Mouse (Mus musculus): ENCODE measurements around the gene Ube2n. TPM values are rescaled to one million over a fixed set of nuclear protein-coding genes. Genes with fewer than 3 reads are reported as not detected.

Gene Ube2n
- 280 and 301 TPM in 2 replicates for polyA plus RNA-seq (2011; ENCODE audit: insufficient read depth, insufficient read length, low read depth, missing spikeins)

GRCm38 (mm10) chr10:95514656-95515292 is at the start of gene Ube2n:
TSS of gene Ube2n (plus strand) at chr10:95515145.
- H3K27ac ChIP-seq (ENCODE audit: insufficient read depth, low read length), result peak within 1 kb of the TSS; percentile 88
- H3K4me3 ChIP-seq (ENCODE audit: low read depth, low read length), result peak within 1 kb of the TSS; percentile 99
- no peaks in the 10 kb centered on the region for H3K27me3 ChIP-seq (ENCODE audit: control insufficient read depth, insufficient read depth, low read length, poor library complexity, severe bottlenecking)
- H3K9ac ChIP-seq (ENCODE audit: low read depth, poor library complexity, severe bottlenecking), result peak within 1 kb of the TSS; percentile 94
- peaks cover 4% of the 10 kb centered on the region for H3K4me1 ChIP-seq (ENCODE audit: control insufficient read depth, insufficient read depth, low read length)
- TF ChIP-seq CTCF (IDR thresholded peaks at IDR 0.05; ENCODE audit: low read depth, low read length) (no peak), POLR2A (IDR thresholded peaks at IDR 0.05; ENCODE audit: insufficient read depth, low read length) (peak; percentile 87), EP300 (IDR thresholded peaks at IDR 0.05; ENCODE audit: insufficient read depth, low read depth, low read length) (peak; percentile 38; the same call in 1 of the 2 replicates)
- H3K9me3 ChIP-seq (replicated peaks; ENCODE audit: control insufficient read depth, insufficient read depth, low read length, poor library complexity, severe bottlenecking), result no peaks in the 10 kb centered on the region
- H3K36me3 ChIP-seq (ENCODE audit: control insufficient read depth, insufficient read depth, low read length, poor library complexity, severe bottlenecking), result no peaks in the 10 kb centered on the region; the same call in 1 of the 2 replicates

- Histone ChIP-seq H3K9ac (ENCODE audit: low read depth, poor library complexity, severe bottlenecking) (no peak overlapping the region), H3K4me1 (ENCODE audit: control insufficient read depth, insufficient read depth, low read length) (peaks cover 5% of the 10 kb centered on the region), H3K4me3 (ENCODE audit: low read depth, low read length) (no peak overlapping the region), H3K27me3 (ENCODE audit: control insufficient read depth, insufficient read depth, low read length, poor library complexity, severe bottlenecking) (no peaks in the 10 kb centered on the region), H3K27ac (ENCODE audit: insufficient read depth, low read length) (peak overlapping the region; percentile 0; the same call in 1 of the 2 replicates), H3K9me3 (replicated peaks; ENCODE audit: control insufficient read depth, insufficient read depth, low read length, poor library complexity, severe bottlenecking) (no peaks in the 10 kb centered on the region), H3K36me3 (ENCODE audit: control insufficient read depth, insufficient read depth, low read length, poor library complexity, severe bottlenecking) (no peaks in the 10 kb centered on the region)
- TF ChIP-seq POLR2A (IDR thresholded peaks at IDR 0.05; ENCODE audit: insufficient read depth, low read length), result no peak
- no peak for TF ChIP-seq EP300 (IDR thresholded peaks at IDR 0.05; ENCODE audit: insufficient read depth, low read depth, low read length)
- TF ChIP-seq CTCF (IDR thresholded peaks at IDR 0.05; ENCODE audit: low read depth, low read length), result no peak
Measured at GRCm38 (mm10) chr10:95465485-95465896, 49.5 kb upstream of the Ube2n start.

GRCm38 (mm10) chr10:95468894-95469293 is 46.1 kb upstream of the Ube2n start:
- H3K27ac ChIP-seq (ENCODE audit: insufficient read depth, low read length), result no peak overlapping the region
- no peaks in the 10 kb centered on the region for H3K4me1 ChIP-seq (ENCODE audit: control insufficient read depth, insufficient read depth, low read length)
- H3K9me3 ChIP-seq (replicated peaks; ENCODE audit: control insufficient read depth, insufficient read depth, low read length, poor library complexity, severe bottlenecking), result no peaks in the 10 kb centered on the region
- H3K4me3 ChIP-seq (ENCODE audit: low read depth, low read length), result no peak overlapping the region
- no peak overlapping the region for H3K9ac ChIP-seq (ENCODE audit: low read depth, poor library complexity, severe bottlenecking)
- no peaks in the 10 kb centered on the region for H3K27me3 ChIP-seq (ENCODE audit: control insufficient read depth, insufficient read depth, low read length, poor library complexity, severe bottlenecking)
- H3K36me3 ChIP-seq (ENCODE audit: control insufficient read depth, insufficient read depth, low read length, poor library complexity, severe bottlenecking), result no peaks in the 10 kb centered on the region
- no peak for TF ChIP-seq EP300 (IDR thresholded peaks at IDR 0.05; ENCODE audit: insufficient read depth, low read depth, low read length)
- no peak for TF ChIP-seq CTCF (IDR thresholded peaks at IDR 0.05; ENCODE audit: low read depth, low read length)
- no peak for TF ChIP-seq POLR2A (IDR thresholded peaks at IDR 0.05; ENCODE audit: insufficient read depth, low read length)

- TF ChIP-seq EP300 (IDR thresholded peaks at IDR 0.05; ENCODE audit: insufficient read depth, low read depth, low read length) (no peak), CTCF (IDR thresholded peaks at IDR 0.05; ENCODE audit: low read depth, low read length) (no peak), POLR2A (IDR thresholded peaks at IDR 0.05; ENCODE audit: insufficient read depth, low read length) (no peak)
- no peaks in the 10 kb centered on the region for H3K36me3 ChIP-seq (ENCODE audit: control insufficient read depth, insufficient read depth, low read length, poor library complexity, severe bottlenecking)
- H3K27ac ChIP-seq (ENCODE audit: insufficient read depth, low read length), result no peak overlapping the region
- no peaks in the 10 kb centered on the region for H3K4me1 ChIP-seq (ENCODE audit: control insufficient read depth, insufficient read depth, low read length)
- H3K27me3 ChIP-seq (ENCODE audit: control insufficient read depth, insufficient read depth, low read length, poor library complexity, severe bottlenecking), result no peaks in the 10 kb centered on the region
- no peak overlapping the region for H3K4me3 ChIP-seq (ENCODE audit: low read depth, low read length)
- no peak overlapping the region for H3K9ac ChIP-seq (ENCODE audit: low read depth, poor library complexity, severe bottlenecking)
- H3K9me3 ChIP-seq (replicated peaks; ENCODE audit: control insufficient read depth, insufficient read depth, low read length, poor library complexity, severe bottlenecking), result no peaks in the 10 kb centered on the region
Measured at GRCm38 (mm10) chr10:95471186-95471585, 43.8 kb upstream of the Ube2n start.

- TF ChIP-seq POLR2A (IDR thresholded peaks at IDR 0.05; ENCODE audit: insufficient read depth, low read length) (no peak), CTCF (IDR thresholded peaks at IDR 0.05; ENCODE audit: low read depth, low read length) (no peak), EP300 (IDR thresholded peaks at IDR 0.05; ENCODE audit: insufficient read depth, low read depth, low read length) (no peak)
- Histone ChIP-seq H3K9ac (ENCODE audit: low read depth, poor library complexity, severe bottlenecking) (no peak overlapping the region), H3K36me3 (ENCODE audit: control insufficient read depth, insufficient read depth, low read length, poor library complexity, severe bottlenecking) (no peaks in the 10 kb centered on the region), H3K27ac (ENCODE audit: insufficient read depth, low read length) (no peak overlapping the region), H3K4me1 (ENCODE audit: control insufficient read depth, insufficient read depth, low read length) (no peaks in the 10 kb centered on the region), H3K27me3 (ENCODE audit: control insufficient read depth, insufficient read depth, low read length, poor library complexity, severe bottlenecking) (no peaks in the 10 kb centered on the region), H3K4me3 (ENCODE audit: low read depth, low read length) (no peak overlapping the region), H3K9me3 (replicated peaks; ENCODE audit: control insufficient read depth, insufficient read depth, low read length, poor library complexity, severe bottlenecking) (no peaks in the 10 kb centered on the region)
Measured at GRCm38 (mm10) chr10:95471889-95472547, 42.9 kb upstream of the Ube2n start.

GRCm38 (mm10) chr10:95475923-95476322 is 39.0 kb upstream of the Ube2n start:
- Histone ChIP-seq H3K9me3 (replicated peaks; ENCODE audit: control insufficient read depth, insufficient read depth, low read length, poor library complexity, severe bottlenecking) (no peaks in the 10 kb centered on the region), H3K36me3 (ENCODE audit: control insufficient read depth, insufficient read depth, low read length, poor library complexity, severe bottlenecking) (no peaks in the 10 kb centered on the region; the same call in 1 of the 2 replicates), H3K27me3 (ENCODE audit: control insufficient read depth, insufficient read depth, low read length, poor library complexity, severe bottlenecking) (no peaks in the 10 kb centered on the region), H3K4me1 (ENCODE audit: control insufficient read depth, insufficient read depth, low read length) (no peaks in the 10 kb centered on the region), H3K4me3 (ENCODE audit: low read depth, low read length) (no peak overlapping the region), H3K27ac (ENCODE audit: insufficient read depth, low read length) (no peak overlapping the region), H3K9ac (ENCODE audit: low read depth, poor library complexity, severe bottlenecking) (no peak overlapping the region)
- TF ChIP-seq POLR2A (IDR thresholded peaks at IDR 0.05; ENCODE audit: insufficient read depth, low read length) (no peak), CTCF (IDR thresholded peaks at IDR 0.05; ENCODE audit: low read depth, low read length) (peak; percentile 92), EP300 (IDR thresholded peaks at IDR 0.05; ENCODE audit: insufficient read depth, low read depth, low read length) (no peak)

Data from ES-Bruce4 (cell line).